In genomic region chr2:93418396-93418795, GRCm38 (mm10) we compare ENCODE assay signal across 8 mouse cellular contexts. TPM values are rescaled to one million over a fixed set of nuclear protein-coding genes. Genes with fewer than 3 reads are reported as not detected.
DNase-seq lines count a peak whose midpoint lies in the region; ATAC-seq lines count a peak whose summit lies in the region.

No protein-coding gene starts in this region.

- no peaks in the 10 kb centered on the region for H3K36me3 ChIP-seq in hindbrain, embryonic 15.5 days

- H3K4me1 ChIP-seq in hindbrain, embryonic 15.5 days (replicated peaks): no peaks in the 10 kb centered on the region

- H3K4me3 ChIP-seq in hindbrain, embryonic 15.5 days: no peak overlapping the region

- DNase-seq in T-cell, adult 2 months (ENCODE audit: low spot score): peak; percentile 52
- DNase-seq in cerebellum, postnatal 10 days: peak; percentile 92 to 94
- DNase-seq in frontal cortex, postnatal 10 days (ENCODE audit: low spot score in 2 of 2): peak; percentile 49 to 81
- peak; percentile 50 for DNase-seq in left cerebral cortex, adult 11 months (ENCODE audit: low spot score)
- DNase-seq in right cerebral cortex, postnatal 10 days (ENCODE audit: low spot score in 2 of 2): peak; percentile 78 to 89
- peak; percentile 80 for DNase-seq in urinary bladder, postnatal 14 days (ENCODE audit: low spot score)

- no peak overlapping the region for H3K9ac ChIP-seq in hindbrain, embryonic 15.5 days

- no peaks in the 10 kb centered on the region for H3K9me3 ChIP-seq in hindbrain, embryonic 15.5 days

- peak; percentile 75 for ATAC-seq in hindbrain, embryonic 15.5 days (ENCODE audit: low FRiP score, low read depth)
- ATAC-seq in megakaryocyte, adult 5-6 weeks (ENCODE audit: poor library complexity, severe bottlenecking): peak; percentile 65

- no peak overlapping the region for H3K4me2 ChIP-seq in hindbrain, embryonic 15.5 days

- no peaks in the 10 kb centered on the region for H3K27me3 ChIP-seq in hindbrain, embryonic 15.5 days

- H3K27ac ChIP-seq in hindbrain, embryonic 15.5 days (replicated peaks): no peak overlapping the region

- WGBS in hindbrain, embryonic 15.5 days: 8% methylated on average over 8 of the region's 8 CpGs

RNA-seq across cellular contexts. Expression of gene Cd82, which starts 44.5 kb away (rescaled TPM):
- polyA plus RNA-seq in hindbrain, embryonic 15.5 days (2015; fragmentation: Nextera tagmentation; extraction: Ambion mirVana): 24.5 and 25.5 TPM in 2 replicates
- 28.0 and 30.1 TPM in 2 replicates for total RNA-seq in megakaryocyte, adult 5-6 weeks (2015)
- total RNA-seq in megakaryocyte, adult 5-6 weeks (2017): 43.1 and 45.3 TPM in 2 replicates
